Mouse (Mus musculus) liver, postnatal 0 days (tissue): ENCODE measurements around the gene Trim43a.

Experiments used
- CTCF ChIP-seq: sonication (generic); IDR thresholded peaks from 2 replicates; pipeline ENCODE4 v1.5.1; 2016; ENCODE audit warnings: antibody characterized with exemption, low read depth
- EP300 ChIP-seq: IDR thresholded peaks from 2 replicates; pipeline ENCODE4 v1.6.1; 2016; ENCODE audit warnings: antibody characterized with exemption, low read depth, mild to moderate bottlenecking

DNA sequence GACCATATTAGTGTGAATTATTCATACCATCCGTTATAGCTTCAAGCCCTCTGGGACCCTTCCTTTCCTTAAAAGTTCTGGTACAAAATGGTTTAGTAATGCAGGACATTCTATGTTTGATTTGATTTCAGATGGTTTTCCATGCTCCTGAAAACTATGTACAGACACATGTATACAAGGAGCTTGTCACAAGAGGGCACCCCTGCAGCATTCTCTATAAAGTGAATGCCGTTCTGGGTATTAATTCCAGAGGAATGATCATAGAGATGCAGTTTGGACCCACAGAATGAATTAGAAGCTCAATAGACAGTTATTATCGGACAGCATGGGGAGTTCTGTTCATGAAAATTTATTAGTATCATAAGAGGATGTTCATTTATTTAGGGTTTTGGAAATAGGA lies 35.2 kb upstream of the Trim43a start:
- TF ChIP-seq CTCF: peak; percentile 45
- no peak for TF ChIP-seq EP300
